Mouse (Mus musculus) cortical plate, adult 2 months (tissue): Measurements from ENCODE around the gene LTO1.
"Not testable (repeated sequence)": the region's sequence is repeated elsewhere in the genome, so short reads cannot be mapped to it uniquely, and the experiment has no call there.

Experiments used
- CTCF ChIP-seq: fragments of 200-500 bp; IDR thresholded peaks from 2 replicates; pipeline ENCODE4 v1.5.1; 2011; ENCODE audit warnings: mild to moderate bottlenecking, control low read depth, low read length; ENCODE audit not compliant: insufficient read depth; ENCODE audit errors: extremely low read depth
- POLR2A ChIP-seq: fragments of 200-500 bp; IDR thresholded peaks from 2 replicates; pipeline ENCODE4 v1.6.1; 2011; ENCODE audit warnings: mild to moderate bottlenecking, low read length, control low read depth; ENCODE audit not compliant: insufficient read depth; ENCODE audit errors: extremely low read depth

GRCm38 (mm10) chr7:144905514-144905913 lies 9.4 kb upstream of the LTO1 start:
- not testable (repeated sequence) for TF ChIP-seq POLR2A, CTCF
